Mouse (Mus musculus) CH12.LX (cell line): ENCODE results near the gene Notch3.
"Not testable (repeated sequence)": the region's sequence is repeated elsewhere in the genome, so short reads cannot be mapped to it uniquely, and the experiment has no call there.

Source experiments
- CTCF ChIP-seq, 2 experiments: IDR thresholded peaks in 1 of 2; conservative IDR thresholded peaks in 1 of 2; 2 replicates each; pipeline ENCODE4 v1.5.1; 2011 to 2012; ENCODE audit warnings: low read depth in 2 of 2, low read length in 2 of 2, improper control_type of control experiment in 1 of 2, inconsistent platforms in 1 of 2, mild to moderate bottlenecking in 1 of 2, moderate library complexity in 1 of 2
- EP300 ChIP-seq: IDR thresholded peaks from 2 replicates; pipeline ENCODE4 v1.6.1; 2011; ENCODE audit warnings: low read length, improper control_type of control experiment
- KAT2A ChIP-seq: IDR thresholded peaks from 2 replicates; pipeline ENCODE4 v1.6.1; 2012; ENCODE audit warnings: low read length, improper control_type of control experiment, inconsistent platforms; ENCODE audit not compliant: insufficient replicate concordance
- POLR2A ChIP-seq: IDR thresholded peaks from 2 replicates; pipeline ENCODE4 v1.6.1; 2011; ENCODE audit warnings: low read depth, mild to moderate bottlenecking, improper control_type of control experiment, low read length
- ZMIZ1 ChIP-seq: IDR thresholded peaks from 2 replicates; pipeline ENCODE4 v1.6.1; 2012; ENCODE audit warnings: low read depth, mild to moderate bottlenecking, inconsistent platforms, low read length, improper control_type of control experiment

- not testable (repeated sequence) for TF ChIP-seq ZMIZ1; CTCF (conservative IDR thresholded peaks at IDR 0.05 in 1 of 2, IDR thresholded peaks at IDR 0.05 in 1 of 2; ENCODE audit: low read depth in 2 of 2, low read length in 2 of 2); KAT2A; EP300; POLR2A
Observed at GRCm38 (mm10) chr17:32114486-32114885, 52.2 kb downstream of the Notch3 start.
